Mouse (Mus musculus) liver, postnatal 0 days (tissue): ENCODE results near the gene Pithd1. TPM values are rescaled to one million over a fixed set of nuclear protein-coding genes. Genes with fewer than 3 reads are reported as not detected.
"Not testable (repeated sequence)": the region's sequence is repeated elsewhere in the genome, so short reads cannot be mapped to it uniquely, and the experiment has no call there.

ENCODE experiments used
- ATAC-seq: fragments of 200-750 bp; cut with Nextera tagmentation; 2 replicates; pipeline ENCODE4 v1.8.0; 2017; ENCODE audit warnings: mild to moderate bottlenecking, moderate library complexity
- DNase-seq: peaks from one replicate; pipeline ENCODE4 v3.0.0-alpha.2; 2016
- H3K27ac ChIP-seq: fragments of 300-500 bp; sonication (generic); 2 replicates; pipeline ENCODE4 v1.5.1; 2014; ENCODE audit warnings: antibody characterized with exemption, moderate library complexity, mild to moderate bottlenecking, low read depth
- H3K27me3 ChIP-seq: fragments of 300-500 bp; sonication (generic); 2 replicates; pipeline ENCODE4 v1.6.1; 2014; ENCODE audit warnings: low read length, control low read depth, mixed read lengths; ENCODE audit not compliant: insufficient read depth
- H3K36me3 ChIP-seq: fragments of 300-500 bp; sonication (generic); replicated peaks from 2 replicates; pipeline ENCODE4 v1.6.1; 2014; ENCODE audit warnings: mild to moderate bottlenecking, control low read depth, low read length, moderate library complexity, mixed read lengths; ENCODE audit not compliant: insufficient read depth
- H3K4me1 ChIP-seq: fragments of 300-500 bp; sonication (generic); 2 replicates; pipeline ENCODE4 v1.6.1; 2014; ENCODE audit warnings: antibody characterized with exemption, mild to moderate bottlenecking, control low read depth; ENCODE audit not compliant: insufficient read depth
- H3K4me2 ChIP-seq: fragments of 300-500 bp; sonication (generic); 2 replicates; pipeline ENCODE4 v1.6.1; 2014; ENCODE audit warnings: low read depth, mild to moderate bottlenecking, low read length, moderate library complexity, mixed read lengths
- H3K4me3 ChIP-seq: fragments of 300-500 bp; sonication (generic); 2 replicates; pipeline ENCODE4 v1.5.1; 2014; ENCODE audit warnings: low read depth, low read length
- H3K9ac ChIP-seq: fragments of 300-500 bp; sonication (generic); replicated peaks from 2 replicates; pipeline ENCODE4 v1.6.1; 2014; ENCODE audit warnings: mild to moderate bottlenecking, moderate library complexity
- H3K9me3 ChIP-seq: fragments of 300-500 bp; sonication (generic); 2 replicates; pipeline ENCODE4 v1.6.1; 2016; ENCODE audit warnings: mild to moderate bottlenecking, control low read depth, low read length, mixed read lengths
- CTCF ChIP-seq: sonication (generic); IDR thresholded peaks from 2 replicates; pipeline ENCODE4 v1.5.1; 2016; ENCODE audit warnings: antibody characterized with exemption, low read depth
- EP300 ChIP-seq: IDR thresholded peaks from 2 replicates; pipeline ENCODE4 v1.6.1; 2016; ENCODE audit warnings: antibody characterized with exemption, low read depth, mild to moderate bottlenecking
- WGBS: fragments of 180-500 bp; shearing (Covaris S2); extraction: QIAGEN DNeasy Blood & Tissue Kit; methylation state at CpG from one replicate; pipeline ENCODE4 v1.1.7; 2014; ENCODE audit not compliant: insufficient replicate concordance; 5-methylcytosine and 5-hydroxymethylcytosine counted together
- polyA plus RNA-seq: library from polyadenylated mRNA; unstranded; fragments of >200 nt; fragmentation: Nextera tagmentation; extraction: Ambion mirVana; gene quantifications from 2 replicates; pipeline ENCODE4 v1.2.1, GENCODE M21; 2015

Pithd1 gene
- polyA plus RNA-seq, 1 experiment from 2014 or later: 45.2 TPM

DNA sequence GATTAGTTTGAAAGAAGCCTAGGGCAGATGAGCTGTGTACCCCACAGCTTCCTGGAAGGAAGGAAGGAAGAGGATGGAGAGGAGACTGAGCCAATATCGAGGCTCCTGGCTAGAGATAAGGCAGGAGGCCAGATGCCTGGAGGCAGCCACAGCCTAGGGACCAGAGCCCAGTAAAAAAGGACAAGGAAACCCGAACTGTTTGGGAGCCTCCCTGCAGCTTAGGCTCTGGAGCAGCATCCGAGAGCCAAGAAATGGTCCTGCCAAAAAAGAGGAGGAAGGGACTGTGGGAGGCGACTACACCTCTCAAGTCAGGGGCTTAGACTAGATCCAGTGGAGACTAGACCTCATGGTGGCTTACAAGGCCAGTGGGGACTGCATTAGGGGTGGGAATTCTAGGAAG, 43.7 kb downstream of the Pithd1 start:
- no peak overlapping the region for H3K27ac ChIP-seq
- WGBS: 56% methylated on average over 4 of the region's 4 CpGs

DNA sequence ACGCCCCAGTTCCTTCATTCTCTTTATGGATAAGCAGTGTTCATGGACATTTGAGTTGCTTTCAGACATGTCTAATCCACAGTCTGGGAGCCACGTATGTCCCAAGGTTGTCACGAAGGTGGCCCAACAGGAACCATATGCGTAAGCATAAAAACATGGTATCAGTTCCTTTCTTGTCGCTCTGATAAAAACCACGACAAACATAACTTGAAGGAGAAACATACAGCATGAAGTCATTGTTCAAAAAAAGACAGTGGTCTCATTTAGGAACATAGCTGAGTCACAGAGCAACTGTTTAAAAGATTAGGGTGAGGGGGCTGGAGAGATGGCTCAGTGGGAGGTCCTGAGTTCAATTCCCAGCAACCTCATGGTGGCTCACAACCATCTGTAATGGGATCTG, 44.9 kb downstream of the Pithd1 start:
- no peak overlapping the region for H3K27ac ChIP-seq
- H3K4me3 ChIP-seq: no peak overlapping the region
- H3K9me3 ChIP-seq: no peaks in the 10 kb centered on the region
- no peak for DNase-seq
- TF ChIP-seq EP300 (no peak), CTCF (no peak)
- 53% methylated on average over 6 of the region's 6 CpGs for WGBS
- H3K4me1 ChIP-seq: peaks cover 7% of the 10 kb centered on the region; the same call in 1 of the 2 replicates
- H3K9ac ChIP-seq: no peak overlapping the region
- no peak overlapping the region for H3K4me2 ChIP-seq
- H3K27me3 ChIP-seq: no peaks in the 10 kb centered on the region
- peaks cover 7% of the 10 kb centered on the region; the same call in 1 of the 2 replicates for H3K36me3 ChIP-seq
- ATAC-seq: no peak

More for the DNA sequence above, 43.7 kb downstream of the Pithd1 start:
- no peak overlapping the region for H3K9ac ChIP-seq
- no peaks in the 10 kb centered on the region for H3K9me3 ChIP-seq
- peaks cover 16% of the 10 kb centered on the region for H3K4me1 ChIP-seq
- H3K4me2 ChIP-seq: no peak overlapping the region
- H3K27me3 ChIP-seq: no peaks in the 10 kb centered on the region
- ATAC-seq: no peak
- no peak overlapping the region for H3K4me3 ChIP-seq
- peaks cover 7% of the 10 kb centered on the region; the same call in 1 of the 2 replicates for H3K36me3 ChIP-seq
- TF ChIP-seq EP300 (no peak), CTCF (no peak)
- DNase-seq: no peak

DNA sequence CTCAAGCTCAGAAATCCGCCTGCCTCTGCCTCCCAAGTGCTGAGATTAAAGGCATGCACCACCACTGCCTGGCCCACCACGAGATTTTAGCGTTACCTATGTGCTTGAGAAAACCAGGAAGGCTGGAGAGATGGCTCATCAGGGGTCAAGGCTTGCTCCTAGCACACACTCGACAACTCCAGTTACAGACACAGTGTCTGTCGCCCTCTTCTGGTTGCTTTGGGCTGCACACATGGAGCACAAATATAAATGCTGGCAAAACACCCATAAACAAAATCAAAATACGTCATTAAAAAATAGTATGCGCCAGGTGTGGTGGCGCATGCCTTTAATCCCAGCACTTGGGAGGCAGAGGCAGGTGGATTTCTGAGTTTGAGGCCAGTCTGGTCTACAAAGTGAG, 46.0 kb downstream of the Pithd1 start:
- H3K36me3 ChIP-seq: peaks cover 12% of the 10 kb centered on the region; the same call in 1 of the 2 replicates
- peak; percentile 74 for TF ChIP-seq CTCF
- not testable (repeated sequence) for H3K27me3 ChIP-seq, H3K27ac ChIP-seq, H3K9ac ChIP-seq, H3K4me1 ChIP-seq, DNase-seq, H3K4me3 ChIP-seq, ATAC-seq, H3K4me2 ChIP-seq, H3K9me3 ChIP-seq
- 81% methylated on average over 8 of the region's 8 CpGs for WGBS

DNA sequence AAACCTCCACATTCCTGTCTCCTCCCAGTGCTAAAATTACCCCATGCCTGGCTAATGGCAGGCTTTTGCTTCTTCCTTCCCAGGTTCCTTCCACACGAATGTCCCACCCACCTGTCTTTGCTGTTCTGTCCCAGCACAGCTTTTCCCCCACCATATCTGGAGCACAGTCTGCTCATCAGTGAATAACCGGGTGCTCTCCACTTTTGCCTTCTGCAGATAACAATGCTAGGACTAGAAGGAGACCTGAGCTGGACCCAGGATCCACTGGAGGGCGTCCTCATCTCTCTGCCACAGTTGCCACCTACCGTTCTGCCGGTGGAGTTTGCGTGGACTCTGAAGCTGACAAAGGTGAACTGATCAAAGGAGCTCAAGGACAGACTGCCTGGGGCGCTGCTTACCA, 48.2 kb downstream of the Pithd1 start:
- no peak overlapping the region for H3K27ac ChIP-seq
- no peak for DNase-seq
- 56% methylated on average over 7 of the region's 7 CpGs for WGBS
- H3K9me3 ChIP-seq: no peaks in the 10 kb centered on the region
- H3K9ac ChIP-seq: no peak overlapping the region
- H3K27me3 ChIP-seq: no peaks in the 10 kb centered on the region
- peaks cover 23% of the 10 kb centered on the region; the same call in 1 of the 2 replicates for H3K36me3 ChIP-seq
- no peak for ATAC-seq
- no peak overlapping the region for H3K4me2 ChIP-seq
- H3K4me1 ChIP-seq: 0 out of 2 replicates have a peak, but pooled peaks cover 2% of the 10 kb centered on the region
- H3K4me3 ChIP-seq: no peak overlapping the region
- TF ChIP-seq CTCF (0 out of 2 replicates have a peak, but pooled peaks have one; percentile 4), EP300 (no peak)

DNA sequence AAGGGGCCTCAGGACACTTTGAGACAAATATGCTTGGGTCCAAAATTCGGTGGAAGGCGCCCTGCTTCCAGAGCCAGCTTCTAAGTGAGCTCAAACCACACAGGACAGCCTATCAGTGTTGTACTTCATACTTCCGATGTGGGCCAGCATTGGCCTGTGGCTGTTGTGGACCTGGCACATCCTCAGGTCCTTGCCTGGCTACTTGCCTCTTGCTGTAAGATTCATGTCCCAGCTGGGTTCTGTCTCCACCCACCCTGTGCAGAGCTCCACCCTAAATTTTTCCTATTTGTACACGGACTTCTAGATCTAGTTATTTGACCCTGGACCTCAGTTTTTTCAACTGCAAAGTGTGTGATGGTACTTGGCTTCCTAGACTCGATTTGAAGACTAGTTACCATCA, 51.6 kb downstream of the Pithd1 start:
- ATAC-seq (no peak), DNase-seq (no peak)
- Histone ChIP-seq H3K36me3 (peaks cover 33% of the 10 kb centered on the region), H3K4me3 (no peak overlapping the region), H3K27ac (no peak overlapping the region), H3K9me3 (no peaks in the 10 kb centered on the region), H3K4me2 (no peak overlapping the region), H3K9ac (no peak overlapping the region), H3K27me3 (no peaks in the 10 kb centered on the region), H3K4me1 (no peaks in the 10 kb centered on the region)
- TF ChIP-seq CTCF (no peak), EP300 (no peak)
- 66% methylated on average over 5 of the region's 5 CpGs for WGBS

DNA sequence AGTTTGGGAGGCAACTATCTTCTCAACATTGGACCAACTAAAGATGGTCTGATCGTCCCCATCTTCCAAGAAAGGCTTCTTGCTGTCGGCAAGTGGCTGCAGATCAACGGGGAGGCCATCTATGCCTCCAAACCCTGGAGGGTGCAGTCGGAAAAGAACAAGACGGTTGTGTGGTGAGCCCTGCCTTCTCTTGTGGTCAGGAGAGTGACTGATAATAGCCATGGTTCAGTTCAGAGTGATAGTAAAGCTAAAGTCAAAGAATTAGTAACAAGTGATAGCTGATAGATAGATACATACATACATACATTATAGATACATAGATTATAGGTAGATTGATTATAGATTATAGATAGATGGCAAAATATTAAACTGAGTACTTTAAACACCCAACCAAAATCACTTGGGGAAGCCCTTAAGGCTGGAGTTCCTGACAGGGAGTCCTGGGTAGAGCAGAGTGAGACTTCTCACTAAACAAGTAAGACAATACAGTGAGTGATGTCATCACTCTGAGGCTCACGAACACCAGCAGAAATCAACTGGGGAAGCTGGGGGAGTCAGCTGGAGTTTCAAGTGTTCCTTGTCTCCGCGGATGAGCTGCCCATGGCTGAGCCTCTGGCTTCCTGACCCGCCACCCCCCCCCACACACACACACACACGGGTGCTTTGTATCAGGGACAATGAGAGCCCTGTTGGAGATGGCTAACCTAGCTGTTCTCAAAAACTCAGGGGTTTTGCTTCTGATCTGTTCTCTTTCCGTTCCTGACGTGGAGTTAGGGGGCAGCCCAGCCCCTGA, 52.2 kb downstream of the Pithd1 start:
- H3K4me2 ChIP-seq: no peak overlapping the region
- H3K4me3 ChIP-seq: no peak overlapping the region
- 47% methylated on average over 12 of the region's 12 CpGs for WGBS
- no peaks in the 10 kb centered on the region for H3K9me3 ChIP-seq
- H3K27me3 ChIP-seq: no peaks in the 10 kb centered on the region
- H3K9ac ChIP-seq: no peak overlapping the region
- DNase-seq (no peak), ATAC-seq (peak; percentile 44; the same call in 1 of the 2 replicates)
- no peak overlapping the region for H3K27ac ChIP-seq
- TF ChIP-seq CTCF: no peak
- TF ChIP-seq EP300: no peak
- peaks cover 31% of the 10 kb centered on the region for H3K36me3 ChIP-seq
- no peaks in the 10 kb centered on the region for H3K4me1 ChIP-seq
